Mouse (Mus musculus) forebrain, embryonic 13.5 days (tissue): ENCODE measurements at regions not wholly inside any gene's neighbourhood (a gene's known extent, or its start where the extent isn't known, plus 50 kb on each side); places are given as distances from the start of the nearest gene placed in this dataset.
"Not testable (repeated sequence)": the region's sequence is repeated elsewhere in the genome, so short reads cannot be mapped to it uniquely, and the experiment has no call there.

ENCODE experiments used
- ATAC-seq: fragments of 200-750 bp; cut with Nextera tagmentation; 2 replicates; pipeline ENCODE4 v1.8.0; 2017
- H3K27ac ChIP-seq: fragments of 300-500 bp; sonication (generic); 2 replicates; pipeline ENCODE4 v1.5.1; 2015; ENCODE audit warnings: inconsistent platforms, mild to moderate bottlenecking, moderate library complexity
- H3K27me3 ChIP-seq: fragments of 300-500 bp; sonication (generic); 2 replicates; pipeline ENCODE4 v1.6.1; 2015; ENCODE audit warnings: mild to moderate bottlenecking, inconsistent platforms
- H3K36me3 ChIP-seq: fragments of 300-500 bp; sonication (generic); 2 replicates; pipeline ENCODE4 v1.6.1; 2015; ENCODE audit warnings: mild to moderate bottlenecking, inconsistent platforms; ENCODE audit not compliant: poor library complexity, severe bottlenecking
- H3K4me1 ChIP-seq: fragments of 300-500 bp; sonication (generic); 2 replicates; pipeline ENCODE4 v1.6.1; 2015; ENCODE audit warnings: inconsistent platforms
- H3K4me2 ChIP-seq: fragments of 300-500 bp; sonication (generic); 2 replicates; pipeline ENCODE4 v1.6.1; 2015; ENCODE audit warnings: inconsistent platforms, mild to moderate bottlenecking, moderate library complexity
- H3K4me3 ChIP-seq: fragments of 300-500 bp; sonication (generic); 2 replicates; pipeline ENCODE4 v1.5.1; 2015; ENCODE audit warnings: mild to moderate bottlenecking, inconsistent platforms
- H3K9ac ChIP-seq: fragments of 300-500 bp; sonication (generic); 2 replicates; pipeline ENCODE4 v1.6.1; 2015; ENCODE audit warnings: mild to moderate bottlenecking, inconsistent platforms
- H3K9me3 ChIP-seq: fragments of 300-500 bp; sonication (generic); replicated peaks from 2 replicates; pipeline ENCODE4 v1.6.1; 2016; ENCODE audit warnings: inconsistent platforms
- WGBS: fragments of 180-500 bp; shearing (Covaris S2); methylation state at CpG from one replicate; pipeline ENCODE4 v1.1.7; 2015; 5-methylcytosine and 5-hydroxymethylcytosine counted together

DNA sequence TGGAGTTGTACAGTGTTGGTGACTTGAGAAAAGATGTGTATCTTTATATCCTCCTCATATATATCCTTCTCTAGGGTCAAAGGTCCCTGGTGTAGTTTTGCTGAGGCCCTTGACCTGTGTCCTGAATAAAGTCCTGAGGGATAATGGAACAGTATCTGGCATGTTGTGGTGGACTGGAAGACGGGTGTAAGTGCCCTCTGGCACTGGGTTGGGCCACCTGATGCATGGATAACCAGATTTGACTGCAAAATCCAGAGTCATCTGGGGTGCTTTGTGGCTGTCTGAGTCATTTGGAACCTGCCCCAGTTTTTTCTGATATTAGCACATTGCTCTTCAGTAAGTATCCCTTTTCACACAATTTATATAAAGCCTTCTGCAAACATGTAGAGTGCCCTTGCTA lies 378.3 kb upstream of the Klhl29 start:
- H3K9ac ChIP-seq = no peak overlapping the region
- H3K27ac ChIP-seq = no peak overlapping the region
- no peaks in the 10 kb centered on the region for H3K27me3 ChIP-seq
- ATAC-seq = no peak
- no peaks in the 10 kb centered on the region for H3K4me1 ChIP-seq
- H3K4me2 ChIP-seq = no peak overlapping the region
- H3K9me3 ChIP-seq = no peaks in the 10 kb centered on the region
- no peak overlapping the region for H3K4me3 ChIP-seq
- H3K36me3 ChIP-seq = no peaks in the 10 kb centered on the region
- 70% methylated on average over 1 of the region's 1 CpGs for WGBS

DNA sequence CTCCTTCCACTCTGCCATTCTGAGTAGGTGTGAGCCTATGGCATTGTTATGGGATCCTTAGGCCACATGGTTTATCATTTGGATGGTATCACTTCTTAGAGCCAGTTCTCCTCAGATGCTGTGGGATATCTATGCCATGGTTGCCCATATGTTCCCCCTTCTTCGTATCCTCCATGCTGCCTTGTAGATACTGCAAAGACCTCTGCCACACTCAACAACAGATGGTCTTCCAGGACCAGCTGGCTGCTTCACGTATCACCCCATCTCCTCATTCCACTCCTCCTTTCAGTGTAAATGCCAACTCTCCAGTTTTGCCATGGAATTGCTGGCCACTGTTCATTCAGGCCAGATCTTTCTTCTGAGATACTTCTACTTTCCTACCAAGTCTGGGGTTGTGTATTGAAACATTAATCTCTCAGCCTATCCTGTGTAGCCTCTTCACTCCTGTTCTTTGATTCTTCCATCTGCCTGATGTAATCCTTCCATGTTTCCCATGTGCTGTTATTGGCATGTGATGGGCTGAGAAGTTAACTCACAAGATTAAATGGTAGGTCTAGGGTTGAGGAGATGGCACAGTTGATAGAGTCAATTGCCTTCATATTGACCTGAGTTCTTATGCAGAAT lies 368.7 kb upstream of the Klhl29 start:
- Histone ChIP-seq H3K27me3 (no peaks in the 10 kb centered on the region), H3K27ac (no peak overlapping the region), H3K4me2 (no peak overlapping the region), H3K4me1 (no peaks in the 10 kb centered on the region), H3K9me3 (no peaks in the 10 kb centered on the region; the same call in 1 of the 2 replicates), H3K36me3 (no peaks in the 10 kb centered on the region), H3K9ac (no peak overlapping the region), H3K4me3 (no peak overlapping the region)
- peak; percentile 30; the same call in 1 of the 2 replicates for ATAC-seq
- 85% methylated on average over 2 of the region's 2 CpGs for WGBS

- ATAC-seq = no peak
- 45% methylated on average over 1 of the region's 1 CpGs for WGBS
- no peak overlapping the region for H3K4me3 ChIP-seq
Observed at GRCm38 (mm10) chr12:5736066-5736465, 360.6 kb upstream of the Klhl29 start.

DNA sequence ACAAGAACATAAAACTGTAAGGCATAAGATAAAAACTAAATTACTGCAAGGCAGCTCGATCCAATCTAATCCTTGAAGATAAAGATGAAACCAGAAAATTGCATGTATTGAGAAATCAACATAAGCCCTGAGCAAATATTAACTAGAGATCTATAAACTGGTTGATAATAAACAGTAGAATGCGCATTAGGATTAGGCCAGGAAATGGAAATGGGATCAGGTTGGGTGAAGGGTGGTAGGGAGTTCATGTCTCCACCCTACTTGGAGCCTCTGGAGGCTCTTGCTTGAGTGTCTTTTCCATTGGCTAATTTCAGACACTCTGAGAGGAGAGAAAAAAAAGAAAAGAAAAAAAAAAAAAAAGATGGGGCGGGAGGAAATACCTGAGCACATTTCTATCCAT lies 359.4 kb upstream of the Klhl29 start:
- H3K36me3 ChIP-seq = no peaks in the 10 kb centered on the region
- H3K4me1 ChIP-seq = no peaks in the 10 kb centered on the region
- no peaks in the 10 kb centered on the region for H3K27me3 ChIP-seq
- H3K27ac ChIP-seq = no peak overlapping the region
- no peak overlapping the region for H3K4me2 ChIP-seq
- H3K9ac ChIP-seq = no peak overlapping the region
- no peak for ATAC-seq
- H3K9me3 ChIP-seq = no peaks in the 10 kb centered on the region
- 92% methylated on average over 3 of the region's 3 CpGs for WGBS
- no peak overlapping the region for H3K4me3 ChIP-seq

More at GRCm38 (mm10) chr12:5736066-5736465, 360.6 kb upstream of the Klhl29 start:
- no peaks in the 10 kb centered on the region for H3K9me3 ChIP-seq
- H3K4me2 ChIP-seq = no peak overlapping the region
- no peak overlapping the region for H3K27ac ChIP-seq
- H3K9ac ChIP-seq = no peak overlapping the region
- H3K27me3 ChIP-seq = no peaks in the 10 kb centered on the region
- no peaks in the 10 kb centered on the region for H3K36me3 ChIP-seq
- no peaks in the 10 kb centered on the region for H3K4me1 ChIP-seq

- no peak for ATAC-seq
- WGBS = 92% methylated on average over 1 of the region's 1 CpGs
- H3K9me3 ChIP-seq = no peaks in the 10 kb centered on the region
- H3K27ac ChIP-seq = no peak overlapping the region
- no peaks in the 10 kb centered on the region for H3K4me1 ChIP-seq
- H3K4me3 ChIP-seq = no peak overlapping the region
- H3K9ac ChIP-seq = no peak overlapping the region
- no peaks in the 10 kb centered on the region for H3K36me3 ChIP-seq
- no peaks in the 10 kb centered on the region for H3K27me3 ChIP-seq
- no peak overlapping the region for H3K4me2 ChIP-seq
Observed at GRCm38 (mm10) chr12:5723113-5723512, 347.6 kb upstream of the Klhl29 start.

GRCm38 (mm10) chr12:5717527-5717926 lies 342.0 kb upstream of the Klhl29 start:
- H3K27me3 ChIP-seq, H3K9me3 ChIP-seq, ATAC-seq, H3K4me1 ChIP-seq, H3K27ac ChIP-seq, H3K4me3 ChIP-seq, H3K36me3 ChIP-seq, H3K9ac ChIP-seq, H3K4me2 ChIP-seq: not testable (repeated sequence)

GRCm38 (mm10) chr12:5698778-5699454 lies 323.4 kb upstream of the Klhl29 start:
- H3K27ac ChIP-seq = no peak overlapping the region
- 0 out of 2 replicates have a peak, but pooled peaks cover 5% of the 10 kb centered on the region for H3K4me1 ChIP-seq
- H3K9ac ChIP-seq = no peak overlapping the region
- no peak overlapping the region for H3K4me3 ChIP-seq
- H3K4me2 ChIP-seq = no peak overlapping the region
- peak; percentile 88 for ATAC-seq
- WGBS = 47% methylated on average over 8 of the region's 8 CpGs
- H3K27me3 ChIP-seq = no peaks in the 10 kb centered on the region
- no peaks in the 10 kb centered on the region for H3K9me3 ChIP-seq
- no peaks in the 10 kb centered on the region for H3K36me3 ChIP-seq

DNA sequence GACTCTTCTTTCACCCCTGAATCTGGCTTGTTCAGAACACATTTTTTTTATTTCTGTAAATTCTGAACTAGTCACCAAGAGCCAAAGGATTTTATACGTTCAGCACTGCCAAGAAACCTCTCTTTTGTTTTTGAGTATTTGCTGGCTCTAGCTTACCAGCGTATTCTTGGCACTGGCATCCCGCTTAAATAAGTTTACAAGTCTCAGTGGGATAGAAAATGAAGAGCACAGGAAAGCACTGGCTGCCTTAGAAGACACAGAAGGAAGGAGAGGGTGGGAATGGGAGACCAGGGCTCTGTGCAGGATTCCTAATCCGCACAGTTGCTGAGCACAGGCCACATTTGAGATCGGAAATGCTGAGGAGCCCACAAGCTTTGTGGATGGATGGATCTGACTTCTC lies 306.7 kb upstream of the Klhl29 start:
- 69% methylated on average over 5 of the region's 5 CpGs for WGBS
- H3K9ac ChIP-seq = no peak overlapping the region
- H3K9me3 ChIP-seq = no peaks in the 10 kb centered on the region
- H3K27ac ChIP-seq = no peak overlapping the region
- no peaks in the 10 kb centered on the region for H3K27me3 ChIP-seq
- H3K4me3 ChIP-seq = no peak overlapping the region
- no peaks in the 10 kb centered on the region for H3K36me3 ChIP-seq
- H3K4me2 ChIP-seq = no peak overlapping the region
- H3K4me1 ChIP-seq = no peaks in the 10 kb centered on the region
- ATAC-seq = no peak

GRCm38 (mm10) chr12:5678126-5678525 lies 302.6 kb upstream of the Klhl29 start:
- not testable (repeated sequence) for H3K9ac ChIP-seq, H3K36me3 ChIP-seq, H3K4me2 ChIP-seq, ATAC-seq, H3K9me3 ChIP-seq, H3K4me1 ChIP-seq, H3K27ac ChIP-seq, H3K4me3 ChIP-seq, H3K27me3 ChIP-seq
- WGBS = 93% methylated on average over 8 of the region's 8 CpGs

DNA sequence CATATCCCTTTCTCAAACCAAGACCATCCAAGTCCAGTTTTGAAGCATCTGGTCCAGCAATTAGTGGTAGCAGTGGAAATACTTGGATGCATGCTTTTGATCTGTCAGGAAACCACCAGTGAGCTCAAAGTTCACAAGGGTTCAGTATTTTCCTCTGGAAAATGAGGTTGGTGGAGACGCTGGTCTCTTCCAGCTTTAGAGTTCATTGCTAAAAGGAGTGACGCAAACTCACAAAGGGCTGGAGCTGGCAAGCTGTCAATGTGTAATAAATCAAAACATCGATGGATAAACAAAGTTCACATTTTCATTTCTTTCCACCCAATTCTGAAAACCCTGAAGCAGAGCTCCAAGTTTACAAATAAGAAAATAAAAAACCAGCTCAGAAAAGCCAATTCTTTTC lies 293.0 kb upstream of the Klhl29 start:
- H3K9ac ChIP-seq = no peak overlapping the region
- H3K4me3 ChIP-seq = no peak overlapping the region
- WGBS = 85% methylated on average over 3 of the region's 3 CpGs

GRCm38 (mm10) chr12:5637571-5638275 lies 262.2 kb upstream of the Klhl29 start:
- H3K4me2 ChIP-seq = no peak overlapping the region
- no peaks in the 10 kb centered on the region for H3K36me3 ChIP-seq
- no peaks in the 10 kb centered on the region for H3K27me3 ChIP-seq
- no peak overlapping the region for H3K4me3 ChIP-seq
- ATAC-seq = peak; percentile 86
- H3K4me1 ChIP-seq = peaks cover 10% of the 10 kb centered on the region
- no peak overlapping the region for H3K9ac ChIP-seq
- H3K9me3 ChIP-seq = no peaks in the 10 kb centered on the region
- WGBS = 69% methylated on average over 9 of the region's 9 CpGs
- H3K27ac ChIP-seq = peak overlapping the region; percentile 40; the same call in 1 of the 2 replicates

More for the DNA sequence above, 293.0 kb upstream of the Klhl29 start:
- no peak overlapping the region for H3K4me2 ChIP-seq
- no peak overlapping the region for H3K27ac ChIP-seq
- H3K27me3 ChIP-seq = no peaks in the 10 kb centered on the region
- 0 out of 2 replicates have a peak, but pooled peaks cover 4% of the 10 kb centered on the region for H3K9me3 ChIP-seq
- no peaks in the 10 kb centered on the region for H3K4me1 ChIP-seq
- ATAC-seq = no peak
- H3K36me3 ChIP-seq = no peaks in the 10 kb centered on the region

GRCm38 (mm10) chr12:5633971-5634370 lies 258.5 kb upstream of the Klhl29 start:
- H3K4me3 ChIP-seq = no peak overlapping the region
- H3K36me3 ChIP-seq = no peaks in the 10 kb centered on the region
- H3K27ac ChIP-seq = no peak overlapping the region
- H3K9me3 ChIP-seq = no peaks in the 10 kb centered on the region
- H3K4me2 ChIP-seq = no peak overlapping the region
- H3K9ac ChIP-seq = no peak overlapping the region
- 0 out of 2 replicates have a peak, but pooled peaks have one; percentile 30 for ATAC-seq
- 57% methylated on average over 3 of the region's 3 CpGs for WGBS
- H3K4me1 ChIP-seq = peaks cover 10% of the 10 kb centered on the region
- no peaks in the 10 kb centered on the region for H3K27me3 ChIP-seq
